Mouse (Mus musculus) lung, postnatal 36 days (tissue): Measurements from ENCODE around the gene Fam3c.

Source experiments
- DNase-seq: peaks from one replicate; pipeline ENCODE4 v3.0.0; 2022; ENCODE audit warnings: mixed read lengths

The Fam3c gene

DNA sequence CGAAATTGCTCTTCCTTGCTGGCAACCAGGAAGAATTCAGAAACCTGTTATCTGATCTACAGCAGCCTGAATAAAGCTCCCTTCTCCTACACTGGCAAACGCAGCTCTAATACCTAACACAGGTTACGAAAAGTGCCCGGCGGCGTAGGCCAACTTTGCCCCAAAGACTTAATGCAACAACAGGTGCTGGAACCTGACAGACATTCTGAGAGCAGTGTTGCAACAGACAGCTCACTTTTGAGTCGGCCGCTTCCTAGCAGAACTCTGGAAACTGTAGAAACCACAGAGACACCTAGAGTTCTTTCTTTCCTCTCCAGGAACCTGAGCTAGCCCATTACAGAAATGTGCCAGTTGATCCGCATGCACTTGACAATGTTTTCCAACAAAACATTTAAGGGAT lies 4.5 kb downstream of the Fam3c start:
- peak; percentile 48 for DNase-seq

DNA sequence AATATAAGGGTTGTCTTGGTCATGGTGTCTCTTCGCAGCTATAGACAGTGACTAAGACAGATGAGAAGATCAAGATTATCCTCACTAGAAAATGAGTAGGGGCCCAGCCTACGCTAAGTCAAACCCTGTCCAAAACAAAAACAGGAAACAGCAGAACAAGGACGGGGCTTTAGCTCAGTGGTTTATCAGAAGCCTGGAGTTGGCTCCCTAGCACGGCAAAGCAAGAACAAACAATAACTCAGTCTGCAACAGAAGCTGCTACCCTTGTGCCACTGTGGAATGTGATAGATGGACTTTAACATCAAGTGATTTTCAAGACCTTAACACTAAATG lies 5.8 kb downstream of the Fam3c start:
- no peak for DNase-seq

DNA sequence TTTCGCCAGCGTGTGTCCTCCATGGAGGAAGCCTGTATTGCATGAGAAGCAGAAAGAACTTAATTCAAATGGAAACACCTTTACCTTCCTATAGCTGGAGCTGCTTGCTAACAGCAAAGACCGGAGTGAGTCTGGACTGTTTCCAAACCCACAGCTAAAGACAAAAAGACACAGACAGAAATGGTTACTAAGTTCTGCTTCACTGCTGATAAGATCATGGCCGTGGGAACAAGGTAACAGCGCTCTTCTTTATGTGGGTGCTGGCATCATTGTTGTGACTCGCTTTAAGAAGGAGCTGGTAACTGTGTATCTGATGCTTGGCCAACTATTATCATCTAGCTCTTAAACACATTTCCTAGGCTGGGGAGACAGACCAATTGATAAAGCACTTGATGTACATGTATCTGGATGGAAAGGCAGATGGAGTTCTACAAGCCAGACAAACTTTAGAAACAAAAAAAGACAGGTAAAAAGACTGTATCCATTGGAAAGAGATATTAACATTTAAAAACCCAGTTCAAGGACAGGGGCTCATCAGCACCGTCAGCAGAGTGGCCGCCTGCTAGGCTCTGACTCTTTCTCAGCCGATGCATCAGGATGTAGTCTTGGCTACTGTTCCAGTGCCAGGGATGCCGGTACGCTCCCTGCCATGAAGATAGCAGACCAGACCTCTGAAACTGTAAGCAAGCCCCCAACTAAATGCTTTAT lies 6.4 kb downstream of the Fam3c start:
- DNase-seq: no peak

DNA sequence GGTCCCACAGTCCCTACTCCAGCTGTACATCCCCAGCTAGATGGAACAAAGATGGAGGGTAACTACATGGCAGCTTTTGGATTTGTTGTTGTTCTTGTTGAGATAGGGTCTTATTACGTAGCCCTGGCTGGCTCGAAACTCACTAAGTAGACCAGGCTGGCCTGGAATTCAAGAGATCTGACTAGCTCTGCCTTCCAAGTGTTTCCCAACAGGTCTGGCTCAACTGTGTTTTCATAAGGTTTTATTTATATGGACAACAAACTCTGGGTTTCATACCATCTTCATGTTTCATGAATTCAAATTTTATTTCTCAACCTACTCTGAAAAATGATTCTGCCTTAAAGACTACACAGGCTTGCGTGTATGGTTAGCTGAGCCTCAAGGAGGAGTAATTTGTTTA lies 7.1 kb downstream of the Fam3c start:
- DNase-seq: no peak

DNA sequence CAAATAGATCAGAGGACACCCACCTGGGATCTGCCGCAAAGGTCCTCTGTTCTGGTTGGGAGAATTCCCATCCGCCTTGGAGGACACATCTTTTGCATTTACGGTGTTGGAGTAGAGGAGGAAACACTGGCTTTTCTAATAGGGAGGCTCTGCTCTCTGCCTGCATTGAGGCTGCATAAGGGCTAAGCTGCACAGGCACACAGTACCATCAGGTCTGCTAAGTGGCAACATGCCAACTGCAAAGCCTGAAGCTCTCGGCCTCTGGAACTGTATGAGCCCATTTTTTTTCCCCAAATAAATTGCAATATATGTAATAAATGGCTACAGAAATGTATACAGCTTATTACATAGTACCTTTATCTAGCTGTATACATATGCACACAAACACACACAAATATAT lies 7.9 kb downstream of the Fam3c start:
- DNase-seq: no peak

DNA sequence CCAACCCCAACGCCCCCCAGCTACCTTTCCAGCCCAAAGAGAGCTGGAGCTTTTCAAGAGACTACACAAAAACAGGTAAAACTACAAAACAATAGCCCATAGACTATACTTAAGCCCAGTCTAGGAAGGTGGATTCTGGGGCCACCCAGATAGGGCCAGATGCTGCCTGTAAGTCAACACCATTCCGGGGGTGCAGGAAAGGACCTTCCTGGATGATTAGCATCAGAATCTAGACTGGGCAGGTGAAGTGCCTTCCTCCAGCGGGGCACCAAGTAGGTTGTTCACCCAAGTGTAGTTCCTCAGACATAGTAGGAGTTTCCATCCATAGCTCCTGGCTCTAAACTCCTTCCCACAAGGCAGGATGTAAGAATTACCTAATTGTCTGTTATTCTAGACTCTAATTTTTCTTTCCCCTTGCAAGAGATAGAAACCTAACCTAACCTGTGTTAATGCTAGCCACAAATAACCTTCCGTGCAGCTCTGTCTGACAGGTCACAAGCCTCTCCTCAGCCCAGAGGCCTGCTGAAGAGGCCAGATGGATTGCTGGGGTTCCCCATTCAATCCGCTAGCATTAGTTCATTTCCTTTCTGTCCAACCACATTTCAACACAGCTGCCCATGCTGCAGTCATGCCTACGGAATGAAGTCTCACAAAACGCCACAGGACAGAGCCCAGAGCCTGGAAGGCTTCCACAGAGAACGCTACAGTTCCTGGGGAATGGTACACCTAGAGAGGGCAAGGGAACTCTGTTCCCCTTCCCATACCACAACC lies 8.7 kb downstream of the Fam3c start:
- DNase-seq: no peak

DNA sequence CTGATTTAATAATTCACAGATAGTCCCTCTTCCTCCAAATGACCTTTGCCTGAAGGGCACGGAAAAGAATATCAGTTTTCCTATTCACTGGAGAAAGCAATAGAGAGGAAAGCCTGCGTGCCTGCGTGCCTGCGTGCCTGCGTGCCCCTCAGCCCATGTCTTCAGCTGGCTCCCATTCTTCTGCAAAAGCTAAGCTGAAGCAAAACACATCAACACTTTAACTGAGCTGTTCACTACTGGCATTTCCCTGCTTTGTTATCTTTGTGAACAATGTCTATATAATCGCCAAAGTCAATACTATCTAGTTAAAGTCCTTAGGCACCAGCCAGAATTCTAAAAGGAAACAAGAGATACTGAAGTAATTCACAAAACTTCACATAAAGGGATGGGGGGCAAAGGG lies 11.6 kb downstream of the Fam3c start:
- no peak for DNase-seq

DNA sequence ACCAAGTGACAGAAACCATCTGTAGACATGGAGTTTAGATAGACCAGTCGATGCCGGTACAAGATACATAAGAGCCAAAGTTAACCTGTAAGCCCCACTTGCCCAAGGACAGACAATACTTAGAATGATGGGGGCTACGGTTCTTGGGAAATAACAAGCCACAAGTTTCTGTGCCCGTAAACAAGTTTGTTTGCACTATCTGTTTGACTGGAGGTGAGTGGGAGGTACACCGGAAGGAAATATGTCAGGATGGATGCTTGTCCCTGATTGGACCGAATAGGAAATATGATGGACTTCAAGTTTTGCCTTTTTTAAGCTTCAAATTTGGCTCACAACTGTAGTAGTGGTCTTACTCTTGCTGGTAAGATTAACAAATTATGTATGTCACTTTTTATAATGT lies 12.3 kb downstream of the Fam3c start:
- DNase-seq: no peak

DNA sequence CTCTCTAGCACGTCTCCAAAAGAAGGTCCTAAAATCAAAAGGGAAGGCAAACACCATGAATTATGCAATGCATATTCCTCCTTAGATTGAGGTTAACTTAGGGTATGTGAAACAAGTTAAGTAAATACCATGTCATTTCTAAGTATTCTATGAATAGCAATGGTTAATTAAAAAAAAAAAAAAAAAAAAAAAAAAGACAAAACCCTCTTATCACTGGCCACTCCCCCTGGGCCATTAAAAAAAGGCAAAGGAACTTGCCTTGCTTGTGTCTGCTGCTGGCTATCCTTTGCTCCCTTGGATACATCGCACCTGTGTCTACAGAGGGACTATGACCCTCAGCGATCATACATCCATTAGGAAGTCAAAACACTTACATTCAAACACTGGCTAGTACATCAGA lies 12.8 kb downstream of the Fam3c start:
- no peak for DNase-seq

DNA sequence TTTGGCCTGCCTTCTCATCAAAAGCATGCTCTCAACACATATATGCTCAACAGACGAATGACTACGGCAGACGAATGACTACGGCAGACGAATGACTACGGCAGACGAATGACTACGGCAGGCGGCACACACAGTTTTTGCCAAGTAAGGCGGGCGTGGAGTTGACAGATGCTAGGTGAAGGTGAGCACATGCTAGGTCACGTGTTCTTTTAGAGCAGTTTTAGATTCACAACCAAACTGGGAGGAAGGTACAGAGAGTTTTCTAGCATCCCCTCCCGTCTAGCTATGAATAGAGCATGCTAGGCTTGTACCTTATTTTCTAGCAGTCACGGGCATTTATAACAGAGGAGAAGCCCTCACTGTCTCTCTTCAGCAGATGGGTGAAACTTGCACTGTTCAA lies 15.3 kb downstream of the Fam3c start:
- no peak for DNase-seq

DNA sequence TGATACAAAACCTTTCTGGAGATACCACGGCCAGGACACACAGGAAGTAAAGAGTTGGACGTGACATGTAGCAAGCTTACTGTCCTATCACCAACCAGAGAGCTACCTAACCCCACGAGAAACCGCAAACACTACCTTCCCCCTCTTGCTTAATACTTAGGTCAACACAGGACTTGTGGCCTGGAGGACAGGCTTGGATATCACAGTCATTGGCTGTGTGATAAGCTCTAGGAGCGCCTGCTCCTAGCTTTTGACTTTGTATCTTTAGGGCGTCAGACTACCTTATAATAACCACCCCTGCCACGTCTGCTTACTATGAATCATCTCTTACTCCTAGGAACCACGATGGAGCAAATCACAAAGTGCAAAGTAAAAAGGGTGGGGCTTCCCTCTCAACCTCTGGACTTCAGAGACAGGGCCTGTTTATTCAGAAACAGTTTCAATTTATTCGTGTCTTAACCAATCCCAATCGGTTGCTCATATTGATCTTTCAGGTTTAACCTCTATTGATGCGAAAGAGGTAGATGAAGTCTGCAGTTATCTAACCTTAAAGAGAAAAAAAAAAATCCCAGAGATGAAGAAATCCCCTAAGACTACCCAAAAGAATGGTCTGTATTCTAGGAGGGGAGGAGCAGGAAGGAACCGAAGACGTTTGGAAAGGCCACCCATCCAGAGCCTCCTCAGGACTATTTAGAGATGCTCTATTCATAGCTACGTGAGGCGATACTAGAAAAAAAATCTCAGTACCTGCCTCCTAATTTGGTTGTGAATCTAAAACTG lies 16.1 kb downstream of the Fam3c start:
- no peak for DNase-seq

DNA sequence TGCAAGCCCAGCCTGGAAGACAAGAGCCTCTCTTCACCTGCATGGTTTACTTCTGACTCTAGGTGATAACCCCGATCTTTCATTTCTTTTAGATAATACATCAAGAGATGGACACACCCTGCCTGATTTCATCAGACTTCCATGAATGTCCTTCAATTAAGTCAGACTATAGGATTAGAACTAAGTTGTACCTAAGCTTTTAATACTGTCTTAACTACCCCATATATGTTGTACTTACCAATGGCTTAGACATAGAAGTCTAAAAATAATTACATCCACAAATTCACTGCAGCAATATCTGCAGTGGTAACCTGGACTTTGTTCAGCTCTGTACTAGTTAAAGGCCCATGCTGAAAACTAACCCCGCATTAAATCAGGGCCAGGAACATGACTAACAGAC lies 23.5 kb downstream of the Fam3c start:
- DNase-seq: no peak

DNA sequence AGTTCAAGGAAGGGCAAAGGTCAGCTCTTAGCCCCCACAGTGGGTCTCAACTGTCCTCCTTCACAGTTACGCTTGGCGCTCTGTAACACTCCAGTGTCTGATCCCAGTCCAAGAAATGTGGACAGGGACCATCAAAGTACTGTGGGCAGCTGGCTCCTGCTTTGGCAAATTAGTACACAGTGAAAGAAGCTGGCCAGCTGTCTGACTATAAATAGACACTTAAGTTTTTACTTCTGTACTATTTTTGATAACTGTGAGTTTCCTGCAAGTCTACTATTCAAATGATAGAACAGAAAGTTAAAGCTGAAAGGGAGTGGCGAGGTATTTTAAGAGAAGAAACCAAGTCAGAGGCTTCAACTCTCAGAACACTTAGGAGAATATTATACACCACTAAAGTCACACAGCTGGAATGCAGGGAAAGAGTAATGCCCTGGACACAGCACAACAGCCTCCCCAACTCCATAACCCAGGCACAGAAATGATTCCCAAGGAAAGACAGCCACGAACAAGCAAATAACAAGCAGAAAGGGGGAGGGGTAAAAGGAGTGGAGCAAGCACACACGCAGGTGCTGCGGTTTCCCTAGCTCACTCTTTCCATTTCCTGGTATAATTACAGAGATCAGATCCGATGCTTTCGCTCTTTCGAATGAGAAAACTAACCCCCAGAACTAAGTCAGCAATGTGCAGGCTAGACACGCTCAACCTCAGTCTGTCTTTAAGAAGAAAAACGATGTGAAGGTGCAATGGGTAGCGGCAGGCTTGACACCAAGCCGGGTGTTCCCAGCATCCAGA lies 25.7 kb downstream of the Fam3c start:
- peak; percentile 42 for DNase-seq

DNA sequence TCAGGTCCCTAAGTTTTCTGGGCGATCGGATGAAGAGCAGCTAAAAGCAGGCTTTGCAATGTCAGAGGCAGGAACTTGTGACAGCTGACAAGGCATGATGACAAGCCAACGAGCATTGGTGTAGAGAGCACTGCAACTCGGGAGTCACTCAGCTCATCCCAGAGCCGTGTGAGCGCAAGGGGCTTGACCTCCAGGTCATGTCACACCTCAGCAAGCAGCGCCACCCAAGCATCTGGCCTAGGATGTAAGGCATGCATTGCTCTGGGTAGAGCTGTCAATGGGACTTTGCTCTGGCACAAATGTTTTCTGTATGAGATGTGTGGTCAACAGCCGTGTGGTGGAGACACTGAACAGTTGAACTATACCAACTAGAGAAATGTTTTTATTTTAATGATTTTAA lies 28.1 kb downstream of the Fam3c start:
- no peak for DNase-seq

DNA sequence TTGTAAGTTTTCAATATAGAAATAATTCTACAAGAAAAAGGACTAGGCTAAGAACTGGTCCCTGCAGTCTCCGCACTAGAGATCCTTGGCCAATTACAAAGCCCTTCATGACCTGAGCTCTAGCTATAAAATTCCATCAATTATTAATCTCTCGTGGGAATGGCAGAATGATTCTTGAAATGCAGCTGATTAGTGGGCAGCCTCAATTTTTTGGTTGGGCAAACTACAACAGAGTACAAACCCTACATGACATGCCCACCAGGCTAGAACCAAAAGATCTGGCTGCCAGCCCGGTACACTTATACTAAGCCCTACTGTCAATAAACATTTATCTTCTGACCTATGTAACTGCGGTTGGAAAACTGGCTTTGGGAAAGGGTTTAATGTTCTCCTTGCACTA lies 29.0 kb downstream of the Fam3c start:
- no peak for DNase-seq

DNA sequence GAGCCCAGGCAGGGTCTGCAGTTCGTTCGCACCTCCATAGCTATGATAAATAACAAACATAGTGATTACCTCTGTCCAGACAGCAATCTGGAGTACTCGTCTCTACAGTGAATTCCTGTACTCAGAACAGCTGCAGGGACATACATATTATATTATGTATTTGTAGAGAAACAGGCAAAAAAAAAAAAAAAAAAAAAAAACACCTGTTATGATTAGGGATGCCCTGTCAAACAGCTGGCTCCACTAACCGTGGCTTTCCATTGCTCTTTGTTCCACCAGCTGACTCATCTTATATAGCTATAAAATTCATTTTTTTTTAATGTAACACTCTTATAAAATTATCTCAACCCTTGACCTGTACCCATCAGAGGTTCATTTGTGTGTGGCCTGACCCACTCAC lies 29.8 kb downstream of the Fam3c start:
- no peak for DNase-seq

DNA sequence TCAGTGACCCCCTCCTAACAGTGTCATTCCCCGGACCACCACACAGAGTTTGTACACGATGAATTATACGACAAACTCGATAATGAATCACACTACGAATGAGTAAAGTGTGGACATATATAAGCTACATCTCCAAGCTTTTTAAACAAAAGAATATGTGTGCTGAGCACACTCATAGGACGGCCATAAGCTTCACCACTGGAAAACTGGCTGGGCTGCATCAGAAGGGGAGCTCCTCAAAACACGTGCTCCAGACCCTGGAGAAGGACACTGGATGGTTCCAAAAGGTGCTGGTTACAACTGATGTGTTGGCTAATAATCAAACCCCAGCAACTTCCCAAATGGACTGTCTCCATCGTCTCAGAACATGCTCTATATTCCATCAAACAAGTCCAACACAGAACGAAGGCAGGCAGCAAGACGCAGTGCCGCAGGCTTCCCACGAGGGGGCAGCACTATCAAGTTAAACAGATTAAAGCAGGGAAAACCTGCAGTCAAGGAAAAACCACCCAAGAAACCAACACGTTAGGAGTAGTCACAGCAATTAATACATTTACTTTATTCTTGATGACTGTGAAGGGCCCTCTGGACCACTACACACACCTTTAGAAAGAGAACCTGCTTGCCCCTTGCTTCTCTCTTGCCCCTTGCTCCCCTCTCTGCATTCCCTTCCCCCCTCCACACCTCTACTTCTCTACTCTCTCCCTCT lies 30.5 kb downstream of the Fam3c start:
- DNase-seq: peak; percentile 89

DNA sequence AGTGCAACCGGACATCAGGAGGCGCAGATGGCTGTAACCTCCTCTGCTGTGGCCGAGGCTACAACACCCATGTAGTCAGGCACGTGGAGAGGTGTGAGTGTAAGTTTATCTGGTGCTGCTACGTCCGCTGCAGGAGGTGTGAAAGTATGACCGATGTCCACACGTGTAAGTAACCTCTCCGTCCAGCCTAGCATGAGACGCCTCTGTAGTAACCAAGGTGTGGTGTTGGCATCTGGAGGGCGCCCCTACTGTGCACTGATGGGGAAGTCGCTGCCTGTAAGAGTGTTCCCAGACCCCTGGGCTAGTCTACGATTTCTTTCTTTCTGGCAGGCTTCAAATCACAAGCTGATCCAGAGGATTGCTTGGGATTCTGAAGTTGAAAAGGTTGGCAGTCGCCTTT lies 58.0 kb downstream of the Fam3c start:
- no peak for DNase-seq

DNA sequence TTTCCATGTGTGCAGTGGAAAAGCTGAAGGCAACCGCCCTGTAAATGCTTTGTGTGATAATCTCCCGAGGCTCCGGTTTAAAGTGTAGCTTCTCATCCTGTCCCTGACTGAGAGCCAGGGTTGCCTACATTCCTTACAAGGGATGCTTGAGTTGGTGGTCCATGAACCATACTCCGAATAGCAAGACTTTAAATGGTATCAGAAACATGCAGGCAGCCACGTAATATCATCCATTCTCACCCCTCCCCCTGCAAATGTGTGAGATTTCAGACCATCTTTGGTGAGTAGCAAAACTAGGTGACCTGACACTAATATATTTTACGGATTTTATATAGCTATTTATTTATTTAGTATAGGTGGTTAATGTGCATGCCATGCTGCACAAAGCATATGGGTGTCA lies 59.0 kb downstream of the Fam3c start:
- no peak for DNase-seq

DNA sequence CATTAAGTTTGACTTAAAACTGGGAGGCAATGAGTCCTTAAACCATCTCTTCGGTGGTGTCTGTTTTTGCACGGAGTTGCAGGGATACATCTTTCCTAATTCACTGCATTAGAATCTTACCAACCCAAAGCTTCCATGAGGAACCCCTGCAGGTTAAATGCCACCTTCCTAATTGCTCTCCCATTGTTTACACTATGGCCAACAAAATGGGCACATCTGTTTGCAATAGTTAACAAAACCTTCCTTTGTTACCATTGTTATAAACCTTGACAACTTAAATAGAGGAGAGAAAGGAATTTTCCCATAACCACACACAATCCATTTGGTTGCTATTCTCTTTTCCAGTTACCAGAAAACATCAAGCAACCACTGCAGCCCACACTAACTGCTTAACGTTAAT lies 62.1 kb downstream of the Fam3c start:
- DNase-seq: no peak

DNA sequence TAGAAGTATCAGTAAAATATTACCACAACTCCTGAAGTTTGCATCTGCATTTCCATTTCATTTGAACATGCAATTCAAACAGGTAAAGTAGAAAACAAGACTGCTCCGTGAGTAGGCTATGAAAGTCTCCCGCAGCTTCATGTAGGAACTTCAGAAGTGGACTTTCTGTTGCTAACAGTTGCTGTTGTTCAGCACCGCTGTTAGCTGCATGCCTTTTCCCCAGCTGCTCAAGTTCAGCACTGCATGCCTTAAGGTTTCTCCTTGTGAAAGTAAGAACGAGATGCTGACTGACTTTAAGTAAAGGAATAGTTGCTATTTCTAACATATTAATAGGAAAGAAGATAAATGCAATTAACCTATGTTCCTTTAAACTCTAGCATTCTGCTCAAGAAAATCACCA lies 64.0 kb downstream of the Fam3c start:
- DNase-seq: no peak

DNA sequence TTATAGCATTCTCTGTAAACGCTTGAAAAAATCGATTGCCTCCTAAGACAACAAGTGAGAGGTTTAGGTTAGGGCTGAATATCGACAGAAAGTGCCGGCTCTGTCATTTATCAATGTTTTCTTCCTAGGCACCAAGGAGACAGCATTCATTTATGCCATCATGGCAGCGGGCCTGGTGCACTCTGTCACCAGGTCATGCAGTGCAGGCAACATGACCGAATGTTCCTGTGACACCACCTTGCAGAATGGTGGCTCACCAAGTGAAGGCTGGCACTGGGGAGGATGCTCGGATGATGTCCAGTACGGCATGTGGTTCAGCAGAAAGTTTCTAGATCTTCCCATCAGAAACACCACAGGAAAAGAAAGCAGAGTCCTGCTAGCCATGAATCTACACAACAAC lies 65.3 kb downstream of the Fam3c start:
- no peak for DNase-seq
